Mouse (Mus musculus): ENCODE data around the gene Rabggta. TPM values are rescaled to one million over a fixed set of nuclear protein-coding genes. Genes with fewer than 3 reads are reported as not detected.

The Rabggta gene
- total RNA-seq, 1 experiment: 34.0 TPM

DNA sequence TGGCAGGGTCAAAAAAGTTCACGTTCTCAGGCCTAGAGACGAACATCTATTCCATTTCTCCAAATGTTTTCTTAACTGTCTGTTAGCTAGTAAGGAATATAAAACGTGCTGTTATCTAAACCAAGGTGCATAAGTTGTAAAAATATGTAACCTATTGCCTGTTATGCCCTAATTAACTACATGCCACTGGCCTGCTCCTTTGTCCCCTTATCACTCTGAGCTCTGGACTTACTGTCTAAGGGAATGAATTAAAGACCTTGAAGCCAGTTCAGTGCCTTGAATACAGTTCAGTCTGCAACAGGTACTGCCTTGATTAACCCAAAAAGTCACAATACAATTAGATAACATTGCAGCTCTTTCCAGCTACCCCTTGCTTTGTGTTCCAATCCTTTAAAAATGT lies 13.3 kb upstream of the Rabggta start:
- TF ChIP-seq ZNF384 (IDR thresholded peaks at IDR 0.05; ENCODE audit: low read depth, low read length): no peak
- no peak for TF ChIP-seq CHD2 (IDR thresholded peaks at IDR 0.05; ENCODE audit: low read depth, low read length)
- no peak for TF ChIP-seq ZC3H11A (IDR thresholded peaks at IDR 0.05; ENCODE audit: borderline replicate concordance, low read depth, low read length)
- TF ChIP-seq MAFK (IDR thresholded peaks at IDR 0.05; ENCODE audit: insufficient read depth, low read depth, low read length): no peak
- TF ChIP-seq HCFC1 (IDR thresholded peaks at IDR 0.05; ENCODE audit: borderline replicate concordance, insufficient read depth, low read length): no peak
- Histone ChIP-seq H3K4me3 (ENCODE audit: insufficient read depth in 1 of 2, low read depth in 1 of 2, low read length in 2 of 2, poor library complexity in 1 of 2, severe bottlenecking in 1 of 2) (no peak overlapping the region), H3K9me3 (ENCODE audit: control insufficient read depth, insufficient read depth, low read depth, low read length) (no peaks in the 10 kb centered on the region), H3K36me3 (ENCODE audit: control insufficient read depth, insufficient read depth, low read length, poor library complexity, severe bottlenecking) (peaks cover 2% of the 10 kb centered on the region; the same call in 1 of the 2 replicates), H3K4me1 (ENCODE audit: control insufficient read depth in 2 of 2, insufficient read depth in 2 of 2, low read length in 2 of 2, poor library complexity in 1 of 2) (no peaks in the 10 kb centered on the region), H3K27ac (ENCODE audit: insufficient read depth, low read depth, low read length, poor library complexity, severe bottlenecking) (no peak overlapping the region), H3K9ac (ENCODE audit: insufficient read depth, low read depth, low read length, poor library complexity, severe bottlenecking) (no peak overlapping the region)
- in situ Hi-C loops (cut with MboI; ENCODE audit: low sequenced_read_pairs in 2 of 2, unreplicated experiment in 2 of 2): no loop called here
- DNase-seq (ENCODE audit: low read depth, low spot score): no peak

DNA sequence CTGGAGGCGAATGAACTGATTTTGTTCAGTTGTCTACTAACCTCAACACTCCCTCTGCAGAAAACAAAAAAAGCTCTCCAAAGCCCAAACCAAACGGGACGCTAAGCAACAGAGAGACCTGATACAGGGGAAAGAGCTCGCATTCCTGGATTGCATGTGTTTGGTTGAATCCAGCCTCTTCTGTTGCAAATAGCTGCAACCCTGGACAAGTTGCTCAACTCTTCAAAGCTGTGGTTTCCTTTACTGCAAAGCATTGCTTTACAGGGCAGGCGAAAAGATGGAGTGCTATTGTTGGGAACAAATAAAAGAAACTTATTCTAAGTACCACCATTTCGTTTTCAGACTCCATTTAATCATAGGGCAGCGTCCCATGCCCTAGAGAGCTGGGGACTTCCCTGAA lies 12.8 kb upstream of the Rabggta start:
- DNase-seq (ENCODE audit: low read depth, low spot score): no peak
- Histone ChIP-seq H3K36me3 (ENCODE audit: control insufficient read depth, insufficient read depth, low read length, poor library complexity, severe bottlenecking) (peaks cover 2% of the 10 kb centered on the region; the same call in 1 of the 2 replicates), H3K9me3 (ENCODE audit: control insufficient read depth, insufficient read depth, low read depth, low read length) (no peaks in the 10 kb centered on the region), H3K9ac (ENCODE audit: insufficient read depth, low read depth, low read length, poor library complexity, severe bottlenecking) (no peak overlapping the region), H3K4me3 (ENCODE audit: insufficient read depth in 1 of 2, low read depth in 1 of 2, low read length in 2 of 2, poor library complexity in 1 of 2, severe bottlenecking in 1 of 2) (no peak overlapping the region), H3K4me1 (ENCODE audit: control insufficient read depth in 2 of 2, insufficient read depth in 2 of 2, low read length in 2 of 2, poor library complexity in 1 of 2) (no peaks in the 10 kb centered on the region), H3K27ac (ENCODE audit: insufficient read depth, low read depth, low read length, poor library complexity, severe bottlenecking) (no peak overlapping the region)
- in situ Hi-C loops (cut with MboI; ENCODE audit: low sequenced_read_pairs in 2 of 2, unreplicated experiment in 2 of 2): no loop called here
- no peak for TF ChIP-seq ZNF384 (IDR thresholded peaks at IDR 0.05; ENCODE audit: low read depth, low read length)
- no peak for TF ChIP-seq CHD2 (IDR thresholded peaks at IDR 0.05; ENCODE audit: low read depth, low read length)
- TF ChIP-seq ZC3H11A (IDR thresholded peaks at IDR 0.05; ENCODE audit: borderline replicate concordance, low read depth, low read length): no peak
- no peak for TF ChIP-seq HCFC1 (IDR thresholded peaks at IDR 0.05; ENCODE audit: borderline replicate concordance, insufficient read depth, low read length)
- no peak for TF ChIP-seq MAFK (IDR thresholded peaks at IDR 0.05; ENCODE audit: insufficient read depth, low read depth, low read length)

DNA sequence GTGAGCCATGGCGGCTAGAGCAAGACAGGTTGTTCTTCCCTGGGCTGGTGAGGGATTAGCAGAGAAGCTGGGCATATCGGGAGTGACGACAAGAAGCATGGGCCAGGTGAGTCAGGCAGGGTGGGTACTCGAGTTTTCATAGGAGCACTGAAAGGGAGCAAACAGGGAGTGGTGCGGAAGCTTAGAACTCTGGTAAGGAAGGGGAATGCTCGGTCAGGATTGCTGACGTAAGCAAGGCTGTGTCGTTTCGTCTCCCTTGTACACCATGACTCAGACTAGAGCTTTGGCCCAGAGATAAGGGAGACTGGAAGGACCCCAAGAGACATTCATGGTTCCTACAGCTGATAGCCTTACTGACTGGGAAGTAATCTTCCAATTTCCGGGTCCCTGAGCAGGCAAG lies 11.8 kb upstream of the Rabggta start:
- TF ChIP-seq CHD2 (IDR thresholded peaks at IDR 0.05; ENCODE audit: low read depth, low read length): no peak
- no peak for TF ChIP-seq ZC3H11A (IDR thresholded peaks at IDR 0.05; ENCODE audit: borderline replicate concordance, low read depth, low read length)
- TF ChIP-seq ZNF384 (IDR thresholded peaks at IDR 0.05; ENCODE audit: low read depth, low read length): no peak
- no peak for TF ChIP-seq HCFC1 (IDR thresholded peaks at IDR 0.05; ENCODE audit: borderline replicate concordance, insufficient read depth, low read length)
- TF ChIP-seq MAFK (IDR thresholded peaks at IDR 0.05; ENCODE audit: insufficient read depth, low read depth, low read length): peak; percentile 69
- Histone ChIP-seq H3K4me3 (ENCODE audit: insufficient read depth in 1 of 2, low read depth in 1 of 2, low read length in 2 of 2, poor library complexity in 1 of 2, severe bottlenecking in 1 of 2) (no peak overlapping the region), H3K4me1 (ENCODE audit: control insufficient read depth in 2 of 2, insufficient read depth in 2 of 2, low read length in 2 of 2, poor library complexity in 1 of 2) (no peaks in the 10 kb centered on the region), H3K9ac (ENCODE audit: insufficient read depth, low read depth, low read length, poor library complexity, severe bottlenecking) (no peak overlapping the region), H3K27ac (ENCODE audit: insufficient read depth, low read depth, low read length, poor library complexity, severe bottlenecking) (no peak overlapping the region), H3K36me3 (ENCODE audit: control insufficient read depth, insufficient read depth, low read length, poor library complexity, severe bottlenecking) (no peaks in the 10 kb centered on the region; the same call in 1 of the 2 replicates), H3K9me3 (ENCODE audit: control insufficient read depth, insufficient read depth, low read depth, low read length) (no peaks in the 10 kb centered on the region)
- no peak for DNase-seq (ENCODE audit: low read depth, low spot score)
- in situ Hi-C loops (cut with MboI; ENCODE audit: low sequenced_read_pairs in 2 of 2, unreplicated experiment in 2 of 2): no loop called here

DNA sequence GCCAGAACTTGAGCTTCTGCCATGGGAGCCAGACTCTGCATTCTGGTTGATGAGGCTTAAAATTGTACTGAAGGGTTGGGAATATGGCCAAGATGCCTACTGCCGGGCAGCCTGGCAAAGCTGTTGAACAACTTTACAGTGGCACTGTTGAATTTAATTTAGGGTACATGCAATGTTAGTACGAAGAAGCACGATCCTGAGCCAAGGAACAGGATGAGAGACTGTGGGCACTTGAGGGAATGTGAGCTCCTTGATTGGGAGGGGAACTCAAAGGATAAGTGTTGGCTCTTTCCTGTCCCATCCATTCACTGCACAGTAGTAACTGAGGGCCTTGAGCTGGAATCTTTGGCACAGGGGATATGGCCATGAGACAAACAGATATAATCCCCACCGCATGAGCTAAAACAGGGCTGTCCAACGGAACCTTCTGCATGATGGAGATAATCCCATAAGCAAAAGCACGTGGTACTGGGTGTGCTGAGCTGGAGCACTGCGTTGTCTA lies 8.5 kb upstream of the Rabggta start:
- Histone ChIP-seq H3K9ac (ENCODE audit: insufficient read depth, low read depth, low read length, poor library complexity, severe bottlenecking) (no peak overlapping the region), H3K36me3 (ENCODE audit: control insufficient read depth, insufficient read depth, low read length, poor library complexity, severe bottlenecking) (no peaks in the 10 kb centered on the region), H3K4me3 (ENCODE audit: insufficient read depth in 1 of 2, low read depth in 1 of 2, low read length in 2 of 2, poor library complexity in 1 of 2, severe bottlenecking in 1 of 2) (no peak overlapping the region), H3K4me1 (ENCODE audit: control insufficient read depth in 2 of 2, insufficient read depth in 2 of 2, low read length in 2 of 2, poor library complexity in 1 of 2) (no peaks in the 10 kb centered on the region), H3K27ac (ENCODE audit: insufficient read depth, low read depth, low read length, poor library complexity, severe bottlenecking) (no peak overlapping the region), H3K9me3 (ENCODE audit: control insufficient read depth, insufficient read depth, low read depth, low read length) (no peaks in the 10 kb centered on the region)
- no peak for TF ChIP-seq ZC3H11A (IDR thresholded peaks at IDR 0.05; ENCODE audit: borderline replicate concordance, low read depth, low read length)
- TF ChIP-seq ZNF384 (IDR thresholded peaks at IDR 0.05; ENCODE audit: low read depth, low read length): no peak
- TF ChIP-seq MAFK (IDR thresholded peaks at IDR 0.05; ENCODE audit: insufficient read depth, low read depth, low read length): no peak
- TF ChIP-seq CHD2 (IDR thresholded peaks at IDR 0.05; ENCODE audit: low read depth, low read length): no peak
- no peak for TF ChIP-seq HCFC1 (IDR thresholded peaks at IDR 0.05; ENCODE audit: borderline replicate concordance, insufficient read depth, low read length)
- DNase-seq (ENCODE audit: low read depth, low spot score): no peak
- in situ Hi-C loops (cut with MboI; ENCODE audit: low sequenced_read_pairs in 2 of 2, unreplicated experiment in 2 of 2): no loop called here

Data from ES-E14 (cell line).